Mouse (Mus musculus): Measurements from ENCODE around the gene Polr3a.
"Not testable (repeated sequence)": the region's sequence is repeated elsewhere in the genome, so short reads cannot be mapped to it uniquely, and the experiment has no call there.

Polr3a gene

GRCm38 (mm10) chr14:24491266-24491981 lies 4.6 kb upstream of the Polr3a start:
- DNase-seq (ENCODE audit: low read depth, low spot score): no peak

GRCm38 (mm10) chr14:24490468-24491265 lies 3.8 kb upstream of the Polr3a start:
- peak; percentile 96 for DNase-seq (ENCODE audit: low read depth, low spot score)

- not testable (repeated sequence) for DNase-seq (ENCODE audit: low read depth, low spot score)
Measured at GRCm38 (mm10) chr14:24489772-24490171, 2.9 kb upstream of the Polr3a start.

GRCm38 (mm10) chr14:24486241-24486767 lies 554 bp downstream of the Polr3a start:
- DNase-seq (ENCODE audit: low read depth, low spot score): no peak

- no peak for DNase-seq (ENCODE audit: low read depth, low spot score)
Measured at GRCm38 (mm10) chr14:24468806-24469205, 18.1 kb downstream of the Polr3a start.

GRCm38 (mm10) chr14:24458191-24458590 lies 28.7 kb downstream of the Polr3a start:
- no peak for DNase-seq (ENCODE audit: low read depth, low spot score)

- DNase-seq (ENCODE audit: low read depth, low spot score): not testable (repeated sequence)
Measured at GRCm38 (mm10) chr14:24443529-24443928, 43.3 kb downstream of the Polr3a start.
